ENCODE assay signal across 8 mouse cellular contexts in genomic region chr1:160791381-160792155, GRCm38 (mm10). TPM values are rescaled to one million over a fixed set of nuclear protein-coding genes. Genes with fewer than 3 reads are reported as not detected.
DNase-seq lines count a peak whose midpoint lies in the region; ATAC-seq and TF ChIP-seq lines count a peak whose summit lies in the region.

No protein-coding gene starts in this region.

- peak overlapping the region; percentile 33 for H3K27ac ChIP-seq in MEL (ENCODE audit: control insufficient read depth, low read depth, low read length)
- no peak overlapping the region for H3K27ac ChIP-seq in forebrain, embryonic 13.5 days
- H3K27ac ChIP-seq in midbrain, embryonic 12.5 days (replicated peaks), result no peak overlapping the region

- H3K4me1 ChIP-seq in MEL (ENCODE audit: control insufficient read depth in 1 of 2, insufficient read depth in 2 of 2, low read length in 2 of 2), result peaks cover 19 to 38% of the 10 kb centered on the region in 2 experiments
- H3K4me1 ChIP-seq in forebrain, embryonic 13.5 days, result peaks cover 7% of the 10 kb centered on the region
- peaks cover 8% of the 10 kb centered on the region for H3K4me1 ChIP-seq in midbrain, embryonic 12.5 days

- H3K9ac ChIP-seq in MEL (ENCODE audit: control insufficient read depth, low read depth, low read length, poor library complexity, severe bottlenecking), result peak overlapping the region; percentile 89
- H3K9ac ChIP-seq in forebrain, embryonic 13.5 days, result peak overlapping the region; percentile 85
- H3K9ac ChIP-seq in midbrain, embryonic 12.5 days (replicated peaks), result peak overlapping the region; percentile 86

- no peak for TF ChIP-seq EP300 in MEL (IDR thresholded peaks at IDR 0.05; ENCODE audit: low read depth in 1 of 2, low read length in 2 of 2)

- H3K4me3 ChIP-seq in MEL (ENCODE audit: control insufficient read depth in 1 of 2, insufficient read depth in 1 of 2, low read depth in 2 of 2, low read length in 2 of 2), result peak overlapping the region; percentile 70 to 82
- peak overlapping the region; percentile 86 for H3K4me3 ChIP-seq in forebrain, embryonic 13.5 days
- H3K4me3 ChIP-seq in midbrain, embryonic 12.5 days, result peak overlapping the region; percentile 79

- peak; percentile 7 for DNase-seq in left cerebral cortex, adult 11 months (ENCODE audit: low spot score)
- no peak for DNase-seq in left cerebral cortex, postnatal 25 days (ENCODE audit: low spot score in 2 of 2)
- peak; percentile 70 for DNase-seq in MEL (ENCODE audit: low read depth, low spot score)
- peak; percentile 73 for DNase-seq in induced T-regulatory cell, adult 2 months (ENCODE audit: low read depth)
- no peak for DNase-seq in adrenal gland, postnatal 25 days
- DNase-seq in frontal cortex, postnatal 36 days (ENCODE audit: low spot score in 2 of 2), result no peak

- ATAC-seq in forebrain, embryonic 13.5 days, result peak; percentile 39
- ATAC-seq in midbrain, embryonic 12.5 days (ENCODE audit: low FRiP score, low read depth), result peak; percentile 31

- TF ChIP-seq CTCF in MEL (IDR thresholded peaks at IDR 0.05 in 2 of 3, conservative IDR thresholded peaks at IDR 0.05 in 1 of 3; ENCODE audit: control insufficient read depth in 1 of 3, insufficient read depth in 1 of 3, low read depth in 2 of 3, low read length in 3 of 3, poor library complexity in 1 of 3, severe bottlenecking in 1 of 3), result no peak

- no peak for TF ChIP-seq POLR2A in MEL (IDR thresholded peaks at IDR 0.05; ENCODE audit: control insufficient read depth in 1 of 2, insufficient read depth in 1 of 2, low read depth in 1 of 2, low read length in 2 of 2, poor library complexity in 1 of 2)

- no peaks in the 10 kb centered on the region for H3K9me3 ChIP-seq in MEL (replicated peaks; ENCODE audit: insufficient read depth, low read length)
- no peaks in the 10 kb centered on the region for H3K9me3 ChIP-seq in forebrain, embryonic 13.5 days (replicated peaks)
- H3K9me3 ChIP-seq in midbrain, embryonic 12.5 days, result no peaks in the 10 kb centered on the region

- H3K4me2 ChIP-seq in forebrain, embryonic 13.5 days, result peak overlapping the region; percentile 94
- H3K4me2 ChIP-seq in midbrain, embryonic 12.5 days (replicated peaks), result peak overlapping the region; percentile 94

- no peaks in the 10 kb centered on the region for H3K27me3 ChIP-seq in MEL (ENCODE audit: control insufficient read depth in 1 of 2, insufficient read depth in 2 of 2, low read length in 2 of 2)
- H3K27me3 ChIP-seq in forebrain, embryonic 13.5 days, result no peaks in the 10 kb centered on the region
- no peaks in the 10 kb centered on the region for H3K27me3 ChIP-seq in midbrain, embryonic 12.5 days

- peaks cover 0 to 31% of the 10 kb centered on the region in 2 experiments; a peak in 2 of 4 replicates for H3K36me3 ChIP-seq in MEL (ENCODE audit: control insufficient read depth in 1 of 2, insufficient read depth in 2 of 2, low read length in 2 of 2)
- H3K36me3 ChIP-seq in forebrain, embryonic 13.5 days (ENCODE audit: poor library complexity, severe bottlenecking), result no peaks in the 10 kb centered on the region
- no peaks in the 10 kb centered on the region for H3K36me3 ChIP-seq in midbrain, embryonic 12.5 days

- H3K79me2 ChIP-seq in MEL (ENCODE audit: control insufficient read depth, insufficient read depth, low read length, poor library complexity), result peaks cover 32% of the 10 kb centered on the region

- no peak for TF ChIP-seq RAD21 in MEL (IDR thresholded peaks at IDR 0.05; ENCODE audit: low read depth, low read length)

- intact Hi-C loops in left cerebral cortex, postnatal 25 days (cut with DNase I), result loop anchor here (2.0 to 5.0 kb wide), 2 partner anchors 47 to 116 kb away; partner anchors contain the start of gene Rc3h1

- 10% methylated on average over 20 of the region's 20 CpGs for WGBS in forebrain, embryonic 13.5 days
- 10% methylated on average over 20 of the region's 20 CpGs for WGBS in midbrain, embryonic 12.5 days

TF ChIP-seq in MEL, 35 proteins besides CTCF, POLR2A, EP300 and RAD21:
- TF ChIP-seq CHD1 (IDR thresholded peaks at IDR 0.05; ENCODE audit: low read depth, low read length) (0 out of 2 replicates have a peak, but pooled peaks have one; percentile 27), TCF12 (IDR thresholded peaks at IDR 0.05; ENCODE audit: low read depth, low read length) (no peak)

RNA-seq across cellular contexts. Expression of gene Rabgap1l, which starts 1.4 kb away (rescaled TPM):
- 100 to 1,000 TPM; 189 to 200 TPM for total RNA-seq in left cerebral cortex, postnatal 25 days (2021)
- 24.0 and 26.2 TPM in 2 replicates for total RNA-seq in MEL (2012; rRNA removed)
- 10 to 100 TPM in 1 of 2 experiments, not detected in 1; 24.1 TPM for polyA plus RNA-seq in MEL (2012; ENCODE audit: insufficient read depth in 1 of 2, insufficient read length in 2 of 2, low read depth in 1 of 2, low replicate concordance in 2 of 2, missing spikeins in 1 of 2)
- polyA plus RNA-seq in forebrain, embryonic 13.5 days (2015; fragmentation: Nextera tagmentation; extraction: Ambion mirVana), result 19.2 and 21.3 TPM in 2 replicates
- 17.6 and 21.2 TPM in 2 replicates for polyA plus RNA-seq in midbrain, embryonic 12.5 days (2016; fragmentation: Nextera tagmentation; extraction: Ambion mirVana)
- 26.0 and 30.0 TPM in 2 replicates for total RNA-seq in adrenal gland, postnatal 25 days (2021)

Comparison
In these comparisons a context has a peak if more than half of its experiments do, and no peak if none do; other contexts are left out.
1. DNase-seq: peak in left cerebral cortex, adult 11 months (single experiment), MEL (single experiment) and induced T-regulatory cell, adult 2 months (single experiment); none in left cerebral cortex, postnatal 25 days (0 of 2), adrenal gland, postnatal 25 days (single experiment) and frontal cortex, postnatal 36 days (0 of 2).
2. Peak in every context shown above with its lines, with median percentiles within 50 percentile points of each other: H3K4me3 ChIP-seq and H3K9ac ChIP-seq.